Mouse (Mus musculus) megakaryocyte, adult 5-6 weeks (primary cell): Measurements from ENCODE around the gene Gm47996. TPM values are rescaled to one million over a fixed set of nuclear protein-coding genes. Genes with fewer than 3 reads are reported as not detected.
"Not testable (repeated sequence)": the region's sequence is repeated elsewhere in the genome, so short reads cannot be mapped to it uniquely, and the experiment has no call there.

Source experiments
- ATAC-seq: 2 replicates; pipeline ENCODE4 v1.8.0; 2016; ENCODE audit warnings: mild to moderate bottlenecking, inconsistent platforms; ENCODE audit not compliant: poor library complexity, severe bottlenecking
- total RNA-seq, 2 experiments: library from RNA; stranded (forward) in 1 of 2; stranded (reverse) in 1 of 2; fragments of 153-499, 151-499 nt in 1 of 2; fragments of 221-1000, 200-1000 nt in 1 of 2; gene quantifications; 2 replicates each; pipeline versions ENCODE4 v1.2.3 to v1.2.4; 2015 to 2017

Gene Gm47996
- total RNA-seq (2015) (not detected in 2 replicates), total RNA-seq (2017) (not detected in 2 replicates)

DNA sequence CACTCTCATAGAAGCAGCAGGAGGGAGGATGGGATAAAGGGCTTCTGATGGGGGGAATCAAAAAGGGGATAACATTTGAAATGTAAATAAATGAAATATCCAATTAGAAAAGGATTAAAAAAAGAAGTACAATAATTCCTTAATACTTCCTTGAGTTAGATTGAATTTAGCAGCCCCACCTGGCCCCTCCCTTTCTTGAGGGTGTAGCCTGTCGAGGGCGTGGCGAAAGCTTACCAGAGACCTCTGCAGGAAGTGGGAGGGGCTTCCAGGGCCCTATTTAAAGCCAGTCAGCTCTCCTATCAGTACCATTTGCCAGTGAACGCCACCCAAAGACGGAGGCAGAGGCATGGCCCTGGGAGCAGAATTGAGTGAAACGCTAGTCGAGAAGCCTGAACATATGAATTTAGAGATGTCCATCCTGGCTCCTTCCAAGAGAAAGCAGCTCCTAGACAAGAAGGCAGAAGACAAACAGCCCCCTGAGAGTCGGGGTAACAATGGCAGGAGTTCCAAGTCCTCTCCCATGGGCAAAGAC is at the start of gene Gm47996:
Gene Gm47996, plus strand, starts transcription at position 308 of the 532 bp plus-strand sequence.
- 0 out of 2 replicates have a peak, but pooled peaks have one; percentile 38 for ATAC-seq

DNA sequence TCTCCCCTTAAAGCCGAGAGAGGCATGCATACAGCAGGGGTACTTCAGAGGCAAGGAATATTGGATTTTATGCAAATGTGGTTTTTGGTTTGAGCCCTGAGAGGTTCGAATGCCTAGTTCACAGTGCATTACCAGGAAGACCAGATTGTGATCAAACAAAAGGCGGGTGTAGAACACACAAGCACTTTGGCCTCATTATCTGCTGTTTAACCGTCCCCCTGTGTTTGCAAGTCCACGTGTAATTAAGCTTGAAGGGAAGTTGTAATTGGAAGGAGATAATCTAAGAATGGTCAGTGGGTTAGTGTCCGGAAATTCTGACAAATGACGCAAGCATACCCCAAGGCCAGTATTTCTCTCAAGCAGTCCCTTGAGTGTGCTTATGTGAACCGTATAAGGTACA is 43.9 kb upstream of the Gm47996 start:
- ATAC-seq: peak; percentile 47

DNA sequence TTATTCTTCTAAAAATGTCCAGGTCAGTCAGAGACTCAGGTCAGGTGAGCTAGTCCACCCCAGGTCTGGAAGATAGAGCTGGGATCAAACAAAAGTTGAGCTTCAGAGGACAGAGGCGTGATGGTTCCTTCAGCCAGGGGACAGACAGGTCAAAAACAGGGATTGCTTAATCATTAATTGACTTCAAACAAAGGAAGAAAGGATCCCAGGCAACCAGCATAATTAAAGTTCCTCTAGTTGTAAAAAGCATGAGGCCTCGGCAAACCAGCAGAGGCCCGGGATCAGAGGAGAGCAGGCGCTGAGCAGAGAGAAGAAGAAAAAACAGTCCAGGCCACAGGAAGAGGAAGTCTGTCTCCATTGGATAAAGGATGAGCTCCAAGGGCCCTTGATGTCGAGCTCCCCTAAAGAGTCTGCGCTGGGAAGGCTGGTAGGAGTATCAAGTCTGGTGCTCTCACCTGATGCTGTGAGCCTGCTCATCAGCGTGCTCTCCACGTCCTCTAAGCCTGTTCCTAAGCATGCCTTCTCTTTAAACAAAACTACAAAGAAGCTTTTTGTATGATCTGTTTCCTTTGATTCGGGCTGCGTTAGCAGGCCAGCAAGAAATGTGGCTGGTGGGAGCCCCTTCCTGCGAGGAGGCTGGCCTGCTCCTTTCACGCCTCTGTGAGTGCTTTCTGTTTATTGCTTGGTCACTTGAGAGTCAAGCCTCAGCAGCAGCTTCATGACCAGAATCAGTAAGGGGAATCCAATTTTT is 42.5 kb upstream of the Gm47996 start:
- no peak for ATAC-seq

DNA sequence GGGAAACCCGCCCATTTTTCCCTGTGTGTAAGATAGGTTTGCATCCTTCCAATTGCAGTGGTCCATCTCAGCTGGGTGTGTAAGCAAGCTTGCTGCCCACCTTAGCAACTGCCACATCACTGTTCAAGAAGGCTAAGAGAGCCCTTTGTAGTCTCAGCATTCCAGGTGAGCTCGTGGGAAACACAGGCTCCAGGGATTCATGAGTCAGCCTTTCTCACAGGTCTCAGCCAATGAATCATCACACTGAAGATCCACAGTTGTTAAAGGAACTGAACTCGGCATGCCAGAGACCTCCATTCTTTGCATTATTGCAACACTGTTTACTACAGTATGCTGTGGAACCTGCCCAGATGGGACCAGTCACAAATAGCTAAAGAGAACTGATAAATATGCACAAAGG is 41.3 kb upstream of the Gm47996 start:
- ATAC-seq: no peak

DNA sequence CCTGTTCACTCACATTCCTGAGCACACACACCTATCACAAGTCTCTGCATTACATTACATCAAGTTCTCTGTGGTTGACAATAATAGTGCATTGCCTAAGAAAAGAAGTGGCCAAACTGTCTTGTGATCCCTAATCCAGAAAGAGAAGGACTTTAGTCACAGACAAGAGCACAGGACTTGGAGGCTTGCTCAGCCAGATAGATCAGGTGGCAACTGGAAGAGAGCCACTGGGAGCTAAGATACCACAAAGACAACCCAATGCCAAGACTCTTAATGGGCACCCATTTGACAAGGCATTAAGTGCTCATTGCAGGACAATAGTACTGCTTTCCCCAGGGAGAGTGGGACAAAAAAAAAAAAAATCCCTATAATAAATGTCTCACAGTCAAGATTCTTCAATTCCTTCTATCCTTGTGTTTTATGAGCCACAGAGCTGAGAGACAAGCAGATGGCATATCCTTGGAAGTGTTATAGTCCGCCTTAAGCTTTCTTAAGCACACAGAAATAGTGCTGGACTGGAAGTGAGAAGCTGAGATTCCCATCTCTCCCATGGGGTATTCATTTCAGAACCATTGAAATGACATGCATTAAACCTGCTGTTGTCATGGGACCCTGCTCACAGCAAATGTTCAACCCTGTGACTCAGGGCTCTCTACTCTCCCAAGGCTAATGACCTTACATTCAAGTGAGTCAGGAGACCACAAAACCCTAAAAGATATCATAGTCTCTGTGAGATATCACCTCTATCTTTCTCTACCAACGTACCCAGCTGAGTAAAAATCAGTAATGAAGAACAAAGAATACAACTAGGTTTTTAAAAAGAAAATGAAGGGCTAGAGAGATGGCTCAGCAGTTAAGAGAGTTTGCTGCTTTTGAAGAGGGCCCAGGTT is 38.1 kb upstream of the Gm47996 start:
- no peak for ATAC-seq

DNA sequence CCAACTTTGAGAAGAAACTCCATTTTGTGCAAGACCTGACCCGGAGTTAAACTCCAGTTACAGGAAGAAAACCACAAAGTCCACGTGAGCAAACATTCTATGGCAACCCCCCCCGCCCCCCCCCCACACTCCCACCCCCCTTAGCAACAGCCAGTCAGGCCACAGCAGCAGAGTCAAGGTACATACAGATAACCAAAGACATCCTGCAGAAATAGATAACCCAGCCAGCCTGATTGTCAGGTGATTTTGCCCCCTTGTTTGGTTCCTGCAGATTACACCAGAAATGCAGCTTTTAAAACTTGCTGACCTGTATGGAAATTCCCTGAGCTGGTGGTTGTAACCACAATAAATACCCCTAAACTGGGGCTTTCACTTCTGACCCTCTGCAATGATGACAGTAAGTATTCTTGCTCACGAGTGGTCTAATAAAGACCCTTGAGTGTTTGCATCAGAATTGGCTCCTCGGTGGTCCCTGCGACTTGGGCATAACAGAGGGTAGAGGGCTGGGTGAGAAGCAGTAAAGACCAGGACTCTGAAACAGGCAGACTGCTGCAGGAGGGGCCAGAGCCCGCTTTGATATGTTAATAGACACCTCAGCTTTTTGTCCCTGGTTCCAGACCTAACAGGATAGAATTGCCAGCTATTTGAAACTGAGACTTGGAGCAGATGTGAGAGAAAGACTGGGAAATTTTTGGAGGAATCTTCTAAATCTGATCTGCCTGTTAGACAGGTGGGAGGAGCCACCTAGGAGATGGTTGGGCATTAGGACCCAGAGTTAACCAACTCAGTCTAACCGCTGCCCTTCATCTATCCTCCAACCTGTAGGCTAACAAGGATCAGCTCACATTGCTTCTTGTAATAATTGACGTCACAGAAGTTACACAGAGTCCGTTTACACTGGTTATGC is 32.6 kb upstream of the Gm47996 start:
- peak; percentile 89 for ATAC-seq

DNA sequence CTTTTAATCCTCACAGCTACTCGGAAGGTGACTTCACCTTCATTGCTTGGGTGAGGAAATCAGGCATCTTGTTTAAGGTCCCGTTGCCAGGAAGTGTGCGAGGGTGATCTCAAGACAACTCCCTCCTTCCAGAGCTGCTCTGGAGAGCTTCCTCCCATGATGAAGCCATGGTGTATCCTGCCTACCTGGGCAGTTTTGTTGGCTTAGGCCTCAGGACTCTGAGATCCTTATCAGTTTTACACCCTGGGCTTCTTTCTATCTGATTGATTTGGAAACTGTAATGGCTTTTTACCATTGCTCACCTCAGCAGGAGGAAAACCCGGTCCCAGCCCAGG is 32.0 kb upstream of the Gm47996 start:
- ATAC-seq: no peak

DNA sequence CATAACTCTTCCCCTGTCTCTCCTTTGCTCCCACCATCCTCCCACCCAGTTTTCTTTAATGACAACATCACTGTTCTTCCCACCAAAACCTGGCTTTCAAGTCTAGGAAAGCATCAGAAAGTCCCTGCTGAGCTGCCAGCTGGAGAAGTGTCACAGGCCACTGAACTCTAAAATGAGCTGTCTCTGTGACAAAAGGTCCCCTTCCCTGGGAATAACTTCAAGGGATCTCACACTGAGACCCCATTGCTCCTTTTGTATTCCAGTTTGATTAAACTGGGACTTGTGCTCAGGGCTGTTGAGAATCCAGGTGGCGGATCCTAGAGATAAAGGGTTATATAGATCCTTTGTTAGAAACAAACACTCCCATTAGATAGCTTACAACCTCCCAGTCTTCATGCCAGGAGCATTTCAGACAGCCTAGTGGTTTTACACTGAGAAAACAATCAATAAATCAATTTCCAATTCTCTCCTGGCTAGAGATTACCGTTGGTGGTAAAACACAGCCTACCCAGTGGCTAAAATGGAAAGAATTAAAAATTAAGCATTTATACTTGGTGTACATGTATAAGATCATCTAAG is 31.3 kb upstream of the Gm47996 start:
- no peak for ATAC-seq

DNA sequence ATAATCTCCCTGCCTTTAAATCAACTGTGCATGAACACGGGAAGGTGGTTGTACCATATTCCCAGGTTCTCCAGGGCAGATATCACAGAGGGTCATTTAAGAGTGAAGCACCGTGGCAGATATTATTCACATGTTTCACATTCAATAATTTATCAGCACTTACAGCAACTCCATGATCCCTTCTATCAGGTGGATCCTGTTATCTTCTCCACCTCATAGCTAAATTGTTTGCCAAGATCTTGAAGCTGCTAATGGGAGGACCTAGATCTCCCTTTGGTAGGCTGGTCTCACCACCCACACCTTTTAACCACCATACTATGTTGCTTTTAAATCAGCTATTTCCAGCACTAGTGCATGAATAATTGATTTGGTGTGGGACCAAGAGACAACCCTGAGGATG is 29.8 kb upstream of the Gm47996 start:
- no peak for ATAC-seq

DNA sequence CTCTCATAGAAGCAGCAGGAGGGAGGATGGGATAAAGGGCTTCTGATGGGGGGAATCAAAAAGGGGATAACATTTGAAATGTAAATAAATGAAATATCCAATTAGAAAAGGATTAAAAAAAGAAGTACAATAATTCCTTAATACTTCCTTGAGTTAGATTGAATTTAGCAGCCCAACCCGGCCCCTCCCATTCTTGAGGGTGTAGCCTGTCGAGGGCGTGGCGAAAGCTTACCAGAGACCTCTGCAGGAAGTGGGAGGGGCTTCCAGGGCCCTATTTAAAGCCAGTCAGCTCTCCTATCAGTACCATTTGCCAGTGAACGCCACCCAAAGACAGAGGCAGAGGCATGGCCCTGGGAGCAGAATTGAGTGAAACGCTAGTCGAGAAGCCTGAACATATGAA is 27.7 kb upstream of the Gm47996 start, which contains the start of gene Gm47985:
Gene Gm47985, plus strand, starts transcription at position 272 of the 400 bp plus-strand sequence.
- 0 out of 2 replicates have a peak, but pooled peaks have one; percentile 38 for ATAC-seq

DNA sequence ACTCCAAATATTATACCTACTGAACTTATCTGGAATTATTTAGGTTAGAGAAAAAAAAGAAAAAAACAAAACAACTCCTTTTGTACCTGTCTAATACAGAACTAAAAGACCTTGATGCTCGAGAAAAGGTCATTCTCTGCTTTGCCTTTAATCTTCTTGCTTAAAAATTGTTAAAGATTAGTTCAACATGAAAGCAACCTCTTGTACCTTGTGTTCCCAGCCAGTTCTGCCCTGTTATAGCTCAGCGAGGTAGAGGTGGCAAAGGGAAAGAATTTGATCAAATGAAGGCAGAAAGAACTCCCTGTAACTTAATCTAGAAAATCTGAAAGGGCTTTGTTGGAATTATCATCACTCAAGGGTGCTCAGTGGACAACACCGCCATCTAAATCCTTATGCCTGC is 23.7 kb upstream of the Gm47996 start:
- ATAC-seq: 0 out of 2 replicates have a peak, but pooled peaks have one; percentile 21

DNA sequence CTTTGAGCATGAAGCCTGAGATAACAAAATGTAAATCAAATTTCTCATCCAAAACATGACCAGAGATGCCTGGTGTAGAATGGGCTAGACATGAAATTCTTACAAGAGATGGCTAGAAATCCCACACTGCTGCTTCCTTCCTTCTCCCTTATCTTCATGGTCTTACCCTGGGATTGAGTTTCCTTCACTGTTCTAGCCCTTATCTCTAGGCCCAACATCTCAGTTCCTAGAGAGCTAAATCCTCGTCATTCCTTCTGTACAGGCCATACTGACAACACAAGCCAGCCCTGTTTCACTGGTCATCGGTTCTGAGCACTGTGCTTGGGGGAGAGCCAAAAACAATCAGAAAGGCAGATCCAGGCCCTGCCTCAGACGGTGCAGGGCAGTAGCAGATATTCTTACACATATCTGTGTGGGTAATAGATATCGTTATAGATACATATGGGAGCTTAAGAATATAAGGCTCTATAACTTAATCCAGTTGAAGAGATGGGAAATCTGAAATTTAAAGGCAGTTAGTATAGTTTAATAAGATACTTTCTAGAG is 23.0 kb upstream of the Gm47996 start:
- ATAC-seq: not testable (repeated sequence)

DNA sequence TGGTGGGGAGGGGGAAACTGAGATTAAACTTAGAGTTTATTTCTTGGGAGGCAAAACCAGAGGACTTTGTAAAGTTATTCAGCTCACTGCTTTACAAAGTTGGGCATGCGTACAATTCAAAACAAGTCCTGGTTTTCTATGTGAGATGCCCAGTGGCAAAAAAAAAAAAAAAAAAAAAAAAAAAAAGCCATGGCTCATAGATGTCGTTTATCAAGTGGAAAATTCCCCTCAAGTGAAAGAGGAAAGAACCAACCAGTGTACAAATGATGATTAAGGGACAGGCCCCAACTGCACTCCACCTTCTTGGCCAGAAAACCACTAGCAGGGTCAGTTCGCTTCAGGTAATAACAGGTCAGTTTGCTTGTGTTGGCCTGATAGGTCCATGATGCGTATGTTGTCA is 21.5 kb upstream of the Gm47996 start:
- ATAC-seq: no peak

DNA sequence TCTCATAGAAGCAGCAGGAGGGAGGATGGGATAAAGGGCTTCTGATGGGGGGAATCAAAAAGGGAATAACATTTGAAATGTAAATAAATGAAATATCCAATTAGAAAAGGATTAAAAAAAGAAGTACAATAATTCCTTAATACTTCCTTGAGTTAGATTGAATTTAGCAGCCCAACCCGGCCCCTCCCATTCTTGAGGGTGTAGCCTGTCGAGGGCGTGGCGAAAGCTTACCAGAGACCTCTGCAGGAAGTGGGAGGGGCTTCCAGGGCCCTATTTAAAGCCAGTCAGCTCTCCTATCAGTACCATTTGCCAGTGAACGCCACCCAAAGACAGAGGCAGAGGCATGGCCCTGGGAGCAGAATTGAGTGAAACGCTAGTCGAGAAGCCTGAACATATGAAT is 17.9 kb upstream of the Gm47996 start, which contains the start of gene Gm8947:
Gene Gm8947, plus strand, starts transcription at position 302 of the 400 bp plus-strand sequence.
- not testable (repeated sequence) for ATAC-seq

DNA sequence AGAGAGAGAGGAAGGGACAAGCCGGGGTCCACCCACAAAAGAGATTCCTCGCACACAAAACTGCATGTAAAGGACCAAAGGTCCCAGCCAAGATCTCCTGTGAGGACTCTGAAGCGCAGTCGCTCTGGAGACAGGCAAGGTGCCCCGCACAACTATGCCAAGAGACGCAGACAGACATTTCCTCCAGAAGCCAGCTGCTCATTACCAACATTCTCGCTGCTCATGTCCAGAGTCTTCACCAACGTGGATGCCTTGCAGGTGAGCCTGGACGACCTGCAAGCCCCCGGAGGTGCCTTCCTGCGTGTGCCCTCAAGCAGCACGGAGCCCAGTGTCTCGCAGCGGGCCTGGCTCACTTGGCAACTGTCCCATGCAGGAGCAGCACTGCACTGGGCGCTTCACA is 17.2 kb upstream of the Gm47996 start:
- not testable (repeated sequence) for ATAC-seq

DNA sequence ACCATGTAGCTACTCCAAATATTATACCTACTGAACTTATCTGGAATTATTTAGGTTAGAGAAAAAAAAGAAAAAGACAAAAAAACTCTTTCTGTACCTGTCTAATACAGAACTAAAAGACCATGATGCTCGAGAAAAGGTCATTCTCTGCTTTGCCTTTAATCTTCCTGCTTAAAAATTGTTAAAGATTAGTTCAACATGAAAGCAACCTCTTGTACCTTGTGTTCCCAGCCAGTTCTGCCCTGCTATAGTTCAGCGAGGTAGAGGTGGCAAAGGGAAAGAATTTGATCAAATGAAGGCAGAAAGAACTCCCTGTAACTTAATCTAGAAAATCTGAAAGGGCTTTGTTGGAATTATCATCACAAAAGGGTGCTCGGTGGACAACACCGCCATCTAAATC is 13.9 kb upstream of the Gm47996 start:
- ATAC-seq: not testable (repeated sequence)

DNA sequence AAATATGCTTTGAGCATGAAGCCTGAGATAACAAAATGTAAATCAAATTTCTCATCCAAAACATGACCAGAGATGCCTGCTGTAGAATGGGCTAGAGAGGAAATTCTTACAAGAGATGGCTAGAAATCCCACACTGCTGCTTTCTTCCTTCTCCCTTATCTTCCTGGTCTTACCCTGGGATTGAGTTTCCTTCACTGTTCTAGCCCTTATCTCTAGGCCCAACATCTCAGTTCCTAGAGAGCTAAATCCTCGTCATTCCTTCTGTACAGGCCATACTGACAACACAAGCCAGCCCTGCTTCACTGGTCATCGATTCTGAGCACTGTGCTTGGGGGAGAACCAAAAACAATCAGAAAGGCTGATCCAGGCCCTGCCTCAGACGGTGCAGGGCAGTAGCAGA is 13.2 kb upstream of the Gm47996 start:
- ATAC-seq: not testable (repeated sequence)

DNA sequence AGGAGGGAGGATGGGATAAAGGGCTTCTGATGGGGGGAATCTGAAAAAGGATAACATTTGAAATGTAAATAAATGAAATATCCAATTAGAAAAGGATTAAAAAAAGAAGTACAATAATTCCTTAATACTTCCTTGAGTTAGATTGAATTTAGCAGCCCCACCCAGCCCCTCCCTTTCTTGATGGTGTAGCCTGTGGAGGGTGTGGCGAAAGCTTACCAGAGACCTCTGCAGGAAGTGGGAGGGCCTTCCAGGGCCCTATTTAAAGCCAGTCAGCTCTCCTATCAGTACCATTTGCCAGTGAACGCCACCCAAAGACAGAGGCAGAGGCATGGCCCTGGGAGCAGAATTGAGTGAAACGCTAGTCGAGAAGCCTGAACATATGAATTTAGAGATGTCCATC is 11.8 kb upstream of the Gm47996 start, which contains the start of gene Gm47995:
Gene Gm47995, plus strand, starts transcription at position 329 of the 400 bp plus-strand sequence.
- not testable (repeated sequence) for ATAC-seq

DNA sequence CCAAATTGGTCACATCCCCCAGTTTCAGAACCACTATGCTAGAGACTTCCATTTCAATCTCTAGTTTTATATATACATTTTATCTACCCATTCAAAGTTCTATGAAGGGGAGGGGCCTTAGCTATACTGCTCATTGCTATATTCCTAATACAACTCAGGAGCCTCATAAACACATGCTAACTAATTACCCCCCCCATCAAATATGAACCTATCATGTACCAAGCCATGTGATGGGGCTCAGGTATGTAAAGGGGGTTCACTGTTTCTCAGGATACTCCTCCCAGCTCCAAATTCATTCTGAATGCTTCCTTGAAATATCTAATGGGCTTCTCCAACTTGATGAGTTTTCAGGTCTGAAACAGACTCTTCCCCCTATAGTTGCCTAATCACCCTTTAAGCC is 9.3 kb upstream of the Gm47996 start:
- ATAC-seq: not testable (repeated sequence)
